Mouse (Mus musculus): ENCODE results near the gene Trhr2.

- TF ChIP-seq CTCF (IDR thresholded peaks at IDR 0.05; ENCODE audit: low read depth) = no peak
- no peak for TF ChIP-seq EP300 (IDR thresholded peaks at IDR 0.05; ENCODE audit: low read depth)
These were observed 16.3 kb downstream of the Trhr2 start for GRCm38 (mm10) chr8:122344219-122344618.
